Comparison of ENCODE assay signal across 10 mouse cellular contexts in the genomic region with DNA sequence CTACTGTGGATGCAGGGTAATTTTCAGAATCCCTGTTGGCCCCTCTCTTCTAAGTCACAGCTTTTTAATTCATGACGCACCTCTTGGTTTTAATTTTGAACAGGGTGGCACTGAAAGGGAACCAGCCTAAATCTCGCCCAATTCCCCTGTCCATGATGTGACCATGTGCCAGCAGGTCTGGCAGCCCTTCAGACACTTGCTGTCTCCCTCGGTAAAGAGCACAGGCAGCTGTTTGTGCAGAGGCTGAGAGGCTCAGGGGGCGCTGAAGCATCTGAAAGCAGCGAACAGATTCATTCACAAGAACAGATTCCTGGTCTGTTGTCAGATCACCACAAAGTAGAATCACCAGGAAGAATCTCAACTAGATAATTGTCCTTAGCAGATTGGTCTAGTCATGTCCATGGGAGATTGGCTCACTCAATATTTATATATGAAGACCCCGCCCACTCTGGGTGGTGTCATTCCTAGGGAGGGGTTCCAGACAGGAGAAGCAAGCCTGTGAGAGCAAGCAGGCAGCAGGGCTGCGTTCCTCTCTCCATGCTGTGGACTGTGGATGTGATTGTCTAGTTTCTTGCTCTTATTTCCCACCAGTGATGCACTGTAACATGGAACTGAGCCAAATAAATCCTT.
DNase-seq lines count a peak whose midpoint lies in the region; ATAC-seq lines count a peak whose summit lies in the region.
"Had no signal": no experiment of that assay in that cellular context is flagged by ENCODE, and none has a peak within 500 bp of the region (broad histone marks: within the 10 kb centered on the region; RNA-seq: fewer than 3 reads in every experiment).

No protein-coding gene starts in this region.

- H3K9me3 ChIP-seq in heart, embryonic 14.5 days (ENCODE audit: control insufficient read depth, low read length) = no peaks in the 10 kb centered on the region
- no peaks in the 10 kb centered on the region for H3K9me3 ChIP-seq in neural tube, embryonic 13.5 days
- no peaks in the 10 kb centered on the region for H3K9me3 ChIP-seq in intestine, embryonic 15.5 days
- H3K9me3 ChIP-seq: limb, embryonic 15.5 days; neural tube, embryonic 12.5 days had no signal

- H3K27ac ChIP-seq in heart, embryonic 14.5 days (replicated peaks in 1 of 2; ENCODE audit: control insufficient read depth in 1 of 2, insufficient read depth in 1 of 2, low read depth in 2 of 2, low read length in 2 of 2) = peak overlapping the region; percentile 15 to 17; a peak in 1 of 4 replicates
- no peak overlapping the region for H3K27ac ChIP-seq in neural tube, embryonic 13.5 days (replicated peaks)
- no peak overlapping the region for H3K27ac ChIP-seq in intestine, embryonic 15.5 days
- H3K27ac ChIP-seq: limb, embryonic 15.5 days; neural tube, embryonic 12.5 days had no signal

- H3K27me3 ChIP-seq in heart, embryonic 14.5 days (ENCODE audit: control insufficient read depth, insufficient read depth, low read length) = no peaks in the 10 kb centered on the region
- no peaks in the 10 kb centered on the region for H3K27me3 ChIP-seq in neural tube, embryonic 13.5 days
- H3K27me3 ChIP-seq in intestine, embryonic 15.5 days (replicated peaks) = no peaks in the 10 kb centered on the region
- H3K27me3 ChIP-seq: limb, embryonic 15.5 days; neural tube, embryonic 12.5 days had no signal

- no peak overlapping the region for H3K4me3 ChIP-seq in heart, embryonic 14.5 days (ENCODE audit: control insufficient read depth in 1 of 2, insufficient read depth in 1 of 2, low read depth in 1 of 2, low read length in 2 of 2)
- H3K4me3 ChIP-seq in neural tube, embryonic 13.5 days = no peak overlapping the region
- no peak overlapping the region for H3K4me3 ChIP-seq in intestine, embryonic 15.5 days (replicated peaks)
- H3K4me3 ChIP-seq: limb, embryonic 15.5 days; neural tube, embryonic 12.5 days had no signal

- H3K36me3 ChIP-seq in heart, embryonic 14.5 days (ENCODE audit: control insufficient read depth, insufficient read depth, low read length) = no peaks in the 10 kb centered on the region
- H3K36me3 ChIP-seq in neural tube, embryonic 13.5 days = no peaks in the 10 kb centered on the region
- no peaks in the 10 kb centered on the region for H3K36me3 ChIP-seq in intestine, embryonic 15.5 days
- H3K36me3 ChIP-seq: limb, embryonic 15.5 days; neural tube, embryonic 12.5 days had no signal

- no peak for ATAC-seq in heart, embryonic 14.5 days (ENCODE audit: insufficient number of reproducible peaks, insufficient read depth, low FRiP score, low read depth)
- peak; percentile 44 for ATAC-seq in neural tube, embryonic 13.5 days (ENCODE audit: low read depth)
- peak; percentile 65 for ATAC-seq in intestine, embryonic 15.5 days

- H3K9ac ChIP-seq in heart, embryonic 14.5 days (ENCODE audit: low read length) = no peak overlapping the region
- no peak overlapping the region for H3K9ac ChIP-seq in neural tube, embryonic 13.5 days
- H3K9ac ChIP-seq in intestine, embryonic 15.5 days = no peak overlapping the region
- H3K9ac ChIP-seq: limb, embryonic 15.5 days; neural tube, embryonic 12.5 days had no signal

- peaks cover 28 to 31% of the 10 kb centered on the region in 2 experiments for H3K4me1 ChIP-seq in heart, embryonic 14.5 days (ENCODE audit: control insufficient read depth in 2 of 2, insufficient read depth in 2 of 2, low read length in 2 of 2)
- H3K4me1 ChIP-seq in neural tube, embryonic 13.5 days (replicated peaks) = peaks cover 28% of the 10 kb centered on the region
- no peaks in the 10 kb centered on the region for H3K4me1 ChIP-seq in intestine, embryonic 15.5 days (replicated peaks)
- H3K4me1 ChIP-seq: neural tube, embryonic 12.5 days had no signal

- 38% methylated on average over 7 of the region's 7 CpGs for WGBS in heart, embryonic 14.5 days
- WGBS in neural tube, embryonic 13.5 days = 57% methylated on average over 7 of the region's 7 CpGs
- WGBS in intestine, embryonic 15.5 days = 43% methylated on average over 7 of the region's 7 CpGs

- H3K4me2 ChIP-seq in heart, embryonic 14.5 days (ENCODE audit: low read length) = peak overlapping the region; percentile 9
- H3K4me2 ChIP-seq in neural tube, embryonic 13.5 days = no peak overlapping the region
- no peak overlapping the region for H3K4me2 ChIP-seq in intestine, embryonic 15.5 days (replicated peaks)
- H3K4me2 ChIP-seq: limb, embryonic 15.5 days; neural tube, embryonic 12.5 days had no signal

- DNase-seq in heart, postnatal 4 days = no peak
- DNase-seq in neural tube, embryonic 10.5 days (ENCODE audit: extremely low spot score, low spot score) = no peak
- DNase-seq in Muller cell, postnatal 12 days (ENCODE audit: inconsistent ontology term) = no peak
- no peak for DNase-seq in layer of hippocampus, adult 8-10 months (ENCODE audit: low spot score in 2 of 2)
- no peak for DNase-seq in ovary, adult 18-20 months (ENCODE audit: low spot score)

Comparison
In these comparisons a context has a peak if more than half of its experiments do, and no peak if none do; other contexts are left out.
1. H3K27ac ChIP-seq: peak in heart, embryonic 14.5 days (2 of 2); none in neural tube, embryonic 13.5 days (single experiment) and intestine, embryonic 15.5 days (single experiment).